Mouse (Mus musculus) limb, embryonic 15.5 days (tissue): ENCODE measurements around the gene Lars2. TPM values are rescaled to one million over a fixed set of nuclear protein-coding genes. Genes with fewer than 3 reads are reported as not detected.
A peak's percentile ranks its signal among the peaks of the same experiment; 100 is the strongest.
"Not testable (repeated sequence)": the region's sequence is repeated elsewhere in the genome, so short reads cannot be mapped to it uniquely, and the experiment has no call there.

ENCODE experiments used
- ATAC-seq: fragments of 200-750 bp; cut with Nextera tagmentation; 2 replicates; pipeline ENCODE4 v1.8.0; 2017; ENCODE audit warnings: low read depth, moderate TSS enrichment; ENCODE audit not compliant: insufficient number of reproducible peaks, low FRiP score, low TSS enrichment
- H3K27ac ChIP-seq: fragments of 300-500 bp; sonication (generic); 2 replicates; pipeline ENCODE4 v1.5.1; 2015; ENCODE audit warnings: moderate library complexity, mild to moderate bottlenecking, inconsistent platforms
- H3K27me3 ChIP-seq: fragments of 300-500 bp; sonication (generic); 2 replicates; pipeline ENCODE4 v1.6.1; 2015; ENCODE audit warnings: inconsistent platforms
- H3K36me3 ChIP-seq: fragments of 300-500 bp; sonication (generic); 2 replicates; pipeline ENCODE4 v1.6.1; 2015; ENCODE audit warnings: inconsistent platforms
- H3K4me1 ChIP-seq: fragments of 300-500 bp; sonication (generic); 2 replicates; pipeline ENCODE4 v1.6.1; 2015; ENCODE audit warnings: inconsistent platforms
- H3K4me2 ChIP-seq: fragments of 300-500 bp; sonication (generic); 2 replicates; pipeline ENCODE4 v1.6.1; 2015; ENCODE audit warnings: mild to moderate bottlenecking, inconsistent platforms
- H3K4me3 ChIP-seq: fragments of 300-500 bp; sonication (generic); 2 replicates; pipeline ENCODE4 v1.5.1; 2015; ENCODE audit warnings: mild to moderate bottlenecking, inconsistent platforms
- H3K9ac ChIP-seq: fragments of 300-500 bp; sonication (generic); 2 replicates; pipeline ENCODE4 v1.6.1; 2015; ENCODE audit warnings: inconsistent platforms
- H3K9me3 ChIP-seq: fragments of 300-500 bp; sonication (generic); 2 replicates; pipeline ENCODE4 v1.6.1; 2016; ENCODE audit warnings: inconsistent platforms
- WGBS: fragments of 180-500 bp; shearing (Covaris S2); methylation state at CpG from one replicate; pipeline ENCODE4 v1.1.7; 2015; 5-methylcytosine and 5-hydroxymethylcytosine counted together
- polyA plus RNA-seq: library from polyadenylated mRNA; unstranded; fragments of >200 nt; fragmentation: Nextera tagmentation; extraction: Ambion mirVana; gene quantifications from 2 replicates; pipeline ENCODE4 v1.2.1, GENCODE M21; 2015

Lars2 gene
- polyA plus RNA-seq, 1 experiment from 2014 or later: 1,100 TPM

GRCm38 (mm10) chr9:123365353-123365752 is 1.4 kb upstream of the Lars2 start:
- Histone ChIP-seq H3K4me1 (peaks cover 12% of the 10 kb centered on the region), H3K9me3 (no peaks in the 10 kb centered on the region), H3K36me3 (no peaks in the 10 kb centered on the region), H3K27me3 (no peaks in the 10 kb centered on the region), H3K4me2 (no peak overlapping the region), H3K4me3 (no peak overlapping the region), H3K9ac (no peak overlapping the region), H3K27ac (no peak overlapping the region)
- ATAC-seq: no peak
- 68% methylated on average over 1 of the region's 1 CpGs for WGBS

GRCm38 (mm10) chr9:123365942-123366707 is 602 bp upstream of the Lars2 start:
- H3K9ac ChIP-seq: no peak overlapping the region

GRCm38 (mm10) chr9:123367636-123368035 is 909 bp downstream of the Lars2 start:
- Histone ChIP-seq H3K9me3 (no peaks in the 10 kb centered on the region), H3K4me2 (peak overlapping the region; percentile 77), H3K27ac (no peak overlapping the region), H3K4me1 (peaks cover 12% of the 10 kb centered on the region), H3K36me3 (peaks cover 10% of the 10 kb centered on the region), H3K27me3 (no peaks in the 10 kb centered on the region), H3K9ac (no peak overlapping the region), H3K4me3 (peak overlapping the region; percentile 85)
- ATAC-seq: no peak

More at GRCm38 (mm10) chr9:123365942-123366707, 602 bp upstream of the Lars2 start:
- Histone ChIP-seq H3K4me3 (peak overlapping the region; percentile 85), H3K4me2 (peak overlapping the region; percentile 77), H3K36me3 (no peaks in the 10 kb centered on the region), H3K27ac (0 out of 2 replicates have a peak overlapping the region, but pooled peaks have one; percentile 93), H3K9me3 (no peaks in the 10 kb centered on the region), H3K4me1 (peaks cover 12% of the 10 kb centered on the region), H3K27me3 (no peaks in the 10 kb centered on the region)
- 27% methylated on average over 9 of the region's 9 CpGs for WGBS
- peak; percentile 37; the same call in 1 of the 2 replicates for ATAC-seq

- WGBS: 25% methylated on average over 5 of the region's 5 CpGs
- H3K9me3 ChIP-seq: no peaks in the 10 kb centered on the region
- H3K36me3 ChIP-seq: peaks cover 15% of the 10 kb centered on the region; the same call in 1 of the 2 replicates
- H3K27me3 ChIP-seq: no peaks in the 10 kb centered on the region
- no peak for ATAC-seq
- no peak overlapping the region for H3K27ac ChIP-seq
- peaks cover 17% of the 10 kb centered on the region for H3K4me1 ChIP-seq
- H3K4me2 ChIP-seq: no peak overlapping the region
- no peak overlapping the region for H3K4me3 ChIP-seq
- no peak overlapping the region for H3K9ac ChIP-seq
These were observed 15.7 kb downstream of the Lars2 start for GRCm38 (mm10) chr9:123382399-123382798.

GRCm38 (mm10) chr9:123384696-123385095 is 18.0 kb downstream of the Lars2 start:
- no peak for ATAC-seq
- 59% methylated on average over 3 of the region's 3 CpGs for WGBS

GRCm38 (mm10) chr9:123385352-123386198 is 18.8 kb downstream of the Lars2 start:
- H3K4me1 ChIP-seq: peaks cover 17% of the 10 kb centered on the region
- H3K9ac ChIP-seq: no peak overlapping the region
- H3K36me3 ChIP-seq: peaks cover 7% of the 10 kb centered on the region
- H3K27ac ChIP-seq: peak overlapping the region; percentile 77
- WGBS: 83% methylated on average over 5 of the region's 5 CpGs
- no peaks in the 10 kb centered on the region for H3K9me3 ChIP-seq
- no peak for ATAC-seq
- no peaks in the 10 kb centered on the region for H3K27me3 ChIP-seq
- no peak overlapping the region for H3K4me2 ChIP-seq
- H3K4me3 ChIP-seq: no peak overlapping the region

More at GRCm38 (mm10) chr9:123384696-123385095, 18.0 kb downstream of the Lars2 start:
- Histone ChIP-seq H3K36me3 (peaks cover 7% of the 10 kb centered on the region), H3K4me3 (no peak overlapping the region), H3K27ac (peak overlapping the region; percentile 68; the same call in 1 of the 2 replicates), H3K4me1 (peaks cover 17% of the 10 kb centered on the region), H3K27me3 (no peaks in the 10 kb centered on the region), H3K9ac (no peak overlapping the region), H3K4me2 (no peak overlapping the region), H3K9me3 (no peaks in the 10 kb centered on the region)

- Histone ChIP-seq H3K4me2 (no peak overlapping the region), H3K9me3 (no peaks in the 10 kb centered on the region), H3K4me1 (peaks cover 22% of the 10 kb centered on the region), H3K27ac (no peak overlapping the region), H3K9ac (no peak overlapping the region), H3K27me3 (no peaks in the 10 kb centered on the region), H3K4me3 (no peak overlapping the region), H3K36me3 (peaks cover 7% of the 10 kb centered on the region)
- 88% methylated on average over 3 of the region's 3 CpGs for WGBS
- ATAC-seq: no peak
These were observed 19.6 kb downstream of the Lars2 start for GRCm38 (mm10) chr9:123386347-123386746.

GRCm38 (mm10) chr9:123388087-123389007 is 21.6 kb downstream of the Lars2 start:
- WGBS: 94% methylated on average over 12 of the region's 21 CpGs
- not testable (repeated sequence) for ATAC-seq, H3K36me3 ChIP-seq, H3K27ac ChIP-seq, H3K9me3 ChIP-seq, H3K27me3 ChIP-seq, H3K4me2 ChIP-seq, H3K4me3 ChIP-seq, H3K9ac ChIP-seq
- peaks cover 29% of the 10 kb centered on the region for H3K4me1 ChIP-seq

- no peaks in the 10 kb centered on the region for H3K27me3 ChIP-seq
- no peaks in the 10 kb centered on the region for H3K9me3 ChIP-seq
- H3K36me3 ChIP-seq: peaks cover 7% of the 10 kb centered on the region
- ATAC-seq: no peak
- no peak overlapping the region for H3K4me3 ChIP-seq
- H3K27ac ChIP-seq: peak overlapping the region; percentile 57
- H3K4me2 ChIP-seq: no peak overlapping the region
- peaks cover 17% of the 10 kb centered on the region; the same call in 1 of the 2 replicates for H3K4me1 ChIP-seq
- WGBS: 55% methylated on average over 5 of the region's 5 CpGs
- no peak overlapping the region for H3K9ac ChIP-seq
These were observed 24.6 kb downstream of the Lars2 start for GRCm38 (mm10) chr9:123391140-123391849.

GRCm38 (mm10) chr9:123394856-123395255 is 28.1 kb downstream of the Lars2 start:
- no peak overlapping the region for H3K4me2 ChIP-seq
- H3K4me3 ChIP-seq: no peak overlapping the region
- H3K27me3 ChIP-seq: no peaks in the 10 kb centered on the region
- ATAC-seq: no peak
- H3K27ac ChIP-seq: no peak overlapping the region
- 0 out of 2 replicates have a peak, but pooled peaks cover 3% of the 10 kb centered on the region for H3K36me3 ChIP-seq
- no peaks in the 10 kb centered on the region for H3K9me3 ChIP-seq
- H3K9ac ChIP-seq: no peak overlapping the region
- H3K4me1 ChIP-seq: peaks cover 21% of the 10 kb centered on the region
- 69% methylated on average over 6 of the region's 6 CpGs for WGBS

- 68% methylated on average over 6 of the region's 6 CpGs for WGBS
- Histone ChIP-seq H3K36me3 (0 out of 2 replicates have a peak, but pooled peaks cover 4% of the 10 kb centered on the region), H3K9me3 (no peaks in the 10 kb centered on the region), H3K4me2 (no peak overlapping the region), H3K27me3 (no peaks in the 10 kb centered on the region), H3K4me1 (peaks cover 9% of the 10 kb centered on the region), H3K4me3 (no peak overlapping the region), H3K9ac (no peak overlapping the region), H3K27ac (no peak overlapping the region)
- ATAC-seq: no peak
These were observed 31.0 kb downstream of the Lars2 start for GRCm38 (mm10) chr9:123397701-123398100.
